21 mouse cellular contexts compared by ENCODE assay signal in the genomic region with DNA sequence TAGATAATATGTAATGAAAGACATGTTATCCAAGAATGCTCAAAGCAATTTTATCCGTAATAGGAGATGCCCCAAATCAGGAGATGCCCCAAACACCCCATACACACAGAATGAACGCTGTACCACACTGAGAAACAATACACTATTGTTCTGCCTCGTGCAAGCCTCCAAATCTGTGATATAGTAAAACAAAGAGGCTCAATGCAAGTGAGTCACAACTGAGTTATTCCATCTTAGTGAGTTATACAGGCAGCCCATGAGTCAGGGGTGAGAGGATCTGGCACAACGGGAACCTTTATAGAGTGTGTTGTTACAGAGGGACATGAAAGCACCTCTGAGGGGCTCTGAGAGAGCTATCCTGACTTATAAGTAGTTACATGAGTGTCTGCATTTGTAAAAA.
A peak's percentile ranks its signal among the peaks of the same experiment; 100 is the strongest.
DNase-seq lines count a peak whose midpoint lies in the region.
"Had no signal": no experiment of that assay in that cellular context is flagged by ENCODE, and none has a peak within 500 bp of the region (broad histone marks: within the 10 kb centered on the region; RNA-seq: fewer than 3 reads in every experiment).

No protein-coding gene starts in this region.

- peak; percentile 49 for DNase-seq in adrenal gland, adult 2 months
- DNase-seq in adrenal gland, adult 18-20 months (ENCODE audit: low spot score in 2 of 2) = no peak
- peak; percentile 7 for DNase-seq in left cerebral cortex, adult 11 months (ENCODE audit: low spot score)
- DNase-seq in left cerebral cortex, postnatal 10 days (ENCODE audit: extremely low spot score in 1 of 2, low spot score in 2 of 2) = no peak
- peak; percentile 66 for DNase-seq in NIH3T3 (ENCODE audit: low read depth)
- peak; percentile 21 for DNase-seq in telencephalon, adult 2 months (ENCODE audit: low read depth, low spot score)
- no peak for DNase-seq in urinary bladder, postnatal 4 days (ENCODE audit: low spot score in 2 of 2)
- DNase-seq in spleen, postnatal 4 days (ENCODE audit: low spot score in 2 of 2) = no peak
- DNase-seq: adrenal gland, postnatal 14 days; cerebellum, adult 18-20 months; cerebellum, postnatal 10 days; forebrain, postnatal 0 days; gastrocnemius, postnatal 14 days; heart, postnatal 36 days; kidney, adult 9 months; kidney, postnatal 10 days; lung, embryonic 14.5 days; lung, postnatal 14 days; right cerebral cortex, postnatal 25 days; thymus, adult 18-20 months; thymus, postnatal 25 days had no signal

- intact Hi-C loops in left cerebral cortex, postnatal 10 days (cut with DNase I) = no loop called here

Comparison
In these comparisons a context has a peak if more than half of its experiments do, and no peak if none do; other contexts are left out.
1. DNase-seq: peak in adrenal gland, adult 2 months (single experiment), left cerebral cortex, adult 11 months (single experiment), NIH3T3 (single experiment) and telencephalon, adult 2 months (single experiment); none in adrenal gland, adult 18-20 months (0 of 2), left cerebral cortex, postnatal 10 days (0 of 2), urinary bladder, postnatal 4 days (0 of 2) and spleen, postnatal 4 days (0 of 2).